Mouse (Mus musculus) lung, embryonic 15.5 days (tissue): ENCODE measurements around the gene Rhof. TPM values are rescaled to one million over a fixed set of nuclear protein-coding genes. Genes with fewer than 3 reads are reported as not detected.

Experiments
- ATAC-seq: fragments of 200-750 bp; cut with Nextera tagmentation; 2 replicates; pipeline ENCODE4 v1.8.0; 2017; ENCODE audit warnings: moderate number of reproducible peaks, borderline replicate concordance; ENCODE audit not compliant: low FRiP score, low TSS enrichment; ENCODE audit errors: extremely low read depth
- H3K27ac ChIP-seq: fragments of 300-500 bp; sonication (generic); 2 replicates; pipeline ENCODE4 v1.5.1; 2015; ENCODE audit warnings: moderate library complexity, mild to moderate bottlenecking, inconsistent platforms
- H3K27me3 ChIP-seq: fragments of 300-500 bp; sonication (generic); 2 replicates; pipeline ENCODE4 v1.6.1; 2015; ENCODE audit warnings: inconsistent platforms
- H3K36me3 ChIP-seq: fragments of 300-500 bp; sonication (generic); 2 replicates; pipeline ENCODE4 v1.6.1; 2015; ENCODE audit warnings: inconsistent platforms
- H3K4me1 ChIP-seq: fragments of 300-500 bp; sonication (generic); 2 replicates; pipeline ENCODE4 v1.6.1; 2015; ENCODE audit warnings: inconsistent platforms
- H3K4me2 ChIP-seq: fragments of 300-500 bp; sonication (generic); 2 replicates; pipeline ENCODE4 v1.6.1; 2015; ENCODE audit warnings: inconsistent platforms, mild to moderate bottlenecking, moderate library complexity
- H3K4me3 ChIP-seq: fragments of 300-500 bp; sonication (generic); 2 replicates; pipeline ENCODE4 v1.5.1; 2015; ENCODE audit warnings: mild to moderate bottlenecking, inconsistent platforms
- H3K9ac ChIP-seq: fragments of 300-500 bp; sonication (generic); 2 replicates; pipeline ENCODE4 v1.6.1; 2015; ENCODE audit warnings: inconsistent platforms
- H3K9me3 ChIP-seq: fragments of 300-500 bp; sonication (generic); 2 replicates; pipeline ENCODE4 v1.6.1; 2016; ENCODE audit warnings: inconsistent platforms
- WGBS: fragments of 180-500 bp; shearing (Covaris S2); methylation state at CpG from one replicate; pipeline ENCODE4 v1.1.7; 2015; 5-methylcytosine and 5-hydroxymethylcytosine counted together
- polyA plus RNA-seq: library from polyadenylated mRNA; unstranded; fragments of >200 nt; fragmentation: Nextera tagmentation; extraction: Ambion mirVana; gene quantifications from 2 replicates; pipeline ENCODE4 v1.2.1, GENCODE M21; 2015

Gene Rhof
- polyA plus RNA-seq, 1 experiment from 2014 or later: 2.8 TPM

GRCm38 (mm10) chr5:123159446-123159845, 27.0 kb upstream of the Rhof start:
- Histone ChIP-seq H3K27me3 (no peaks in the 10 kb centered on the region), H3K9ac (no peak overlapping the region), H3K4me3 (no peak overlapping the region), H3K4me2 (no peak overlapping the region), H3K27ac (no peak overlapping the region), H3K36me3 (peaks cover 89% of the 10 kb centered on the region), H3K4me1 (no peaks in the 10 kb centered on the region), H3K9me3 (no peaks in the 10 kb centered on the region)
- ATAC-seq: no peak
- WGBS: 89% methylated on average over 4 of the region's 4 CpGs

GRCm38 (mm10) chr5:123157972-123158371, 25.5 kb upstream of the Rhof start:
- Histone ChIP-seq H3K36me3 (peaks cover 89% of the 10 kb centered on the region), H3K27ac (no peak overlapping the region), H3K27me3 (no peaks in the 10 kb centered on the region), H3K4me2 (no peak overlapping the region), H3K9me3 (no peaks in the 10 kb centered on the region), H3K4me3 (no peak overlapping the region), H3K9ac (no peak overlapping the region), H3K4me1 (no peaks in the 10 kb centered on the region)
- no peak for ATAC-seq
- WGBS: 81% methylated on average over 4 of the region's 4 CpGs

GRCm38 (mm10) chr5:123156763-123157162, 24.3 kb upstream of the Rhof start:
- Histone ChIP-seq H3K27ac (no peak overlapping the region), H3K36me3 (peaks cover 87% of the 10 kb centered on the region), H3K9me3 (no peaks in the 10 kb centered on the region), H3K27me3 (no peaks in the 10 kb centered on the region), H3K9ac (no peak overlapping the region), H3K4me3 (no peak overlapping the region), H3K4me1 (no peaks in the 10 kb centered on the region), H3K4me2 (no peak overlapping the region)
- ATAC-seq: no peak
- 86% methylated on average over 12 of the region's 12 CpGs for WGBS

GRCm38 (mm10) chr5:123155425-123155824, 22.9 kb upstream of the Rhof start:
- ATAC-seq: no peak
- H3K4me3 ChIP-seq: no peak overlapping the region
- no peak overlapping the region for H3K9ac ChIP-seq
- WGBS: 31% methylated on average over 7 of the region's 7 CpGs
- H3K27ac ChIP-seq: no peak overlapping the region
- no peak overlapping the region for H3K4me2 ChIP-seq
- H3K27me3 ChIP-seq: no peaks in the 10 kb centered on the region
- no peaks in the 10 kb centered on the region for H3K9me3 ChIP-seq
- H3K4me1 ChIP-seq: peaks cover 13% of the 10 kb centered on the region
- peaks cover 76% of the 10 kb centered on the region for H3K36me3 ChIP-seq

- 81% methylated on average over 1 of the region's 1 CpGs for WGBS
- H3K4me2 ChIP-seq: no peak overlapping the region
- H3K27ac ChIP-seq: no peak overlapping the region
- no peaks in the 10 kb centered on the region for H3K27me3 ChIP-seq
- no peak overlapping the region for H3K9ac ChIP-seq
- peaks cover 37% of the 10 kb centered on the region for H3K4me1 ChIP-seq
- H3K9me3 ChIP-seq: no peaks in the 10 kb centered on the region
- H3K36me3 ChIP-seq: peaks cover 65% of the 10 kb centered on the region
- no peak overlapping the region for H3K4me3 ChIP-seq
- no peak for ATAC-seq
Observed at GRCm38 (mm10) chr5:123152901-123153300, 20.4 kb upstream of the Rhof start.

GRCm38 (mm10) chr5:123151707-123152362, 19.3 kb upstream of the Rhof start:
- peaks cover 65% of the 10 kb centered on the region for H3K36me3 ChIP-seq
- no peaks in the 10 kb centered on the region for H3K27me3 ChIP-seq
- ATAC-seq: no peak
- WGBS: 91% methylated on average over 19 of the region's 19 CpGs
- no peaks in the 10 kb centered on the region for H3K9me3 ChIP-seq
- no peak overlapping the region for H3K27ac ChIP-seq
- no peak overlapping the region for H3K9ac ChIP-seq
- H3K4me1 ChIP-seq: peaks cover 37% of the 10 kb centered on the region
- no peak overlapping the region for H3K4me2 ChIP-seq
- H3K4me3 ChIP-seq: no peak overlapping the region

GRCm38 (mm10) chr5:123151077-123151476, 18.6 kb upstream of the Rhof start:
- H3K9ac ChIP-seq: no peak overlapping the region
- H3K4me3 ChIP-seq: peak overlapping the region; percentile 30
- no peak for ATAC-seq
- peak overlapping the region; percentile 49 for H3K4me2 ChIP-seq
- no peaks in the 10 kb centered on the region for H3K9me3 ChIP-seq
- peak overlapping the region; percentile 17; the same call in 1 of the 2 replicates for H3K27ac ChIP-seq
- WGBS: 21% methylated on average over 7 of the region's 7 CpGs
- H3K4me1 ChIP-seq: peaks cover 37% of the 10 kb centered on the region
- no peaks in the 10 kb centered on the region for H3K27me3 ChIP-seq
- peaks cover 65% of the 10 kb centered on the region for H3K36me3 ChIP-seq

GRCm38 (mm10) chr5:123150641-123151040, 18.1 kb upstream of the Rhof start:
- H3K9ac ChIP-seq: no peak overlapping the region
- H3K4me2 ChIP-seq: peak overlapping the region; percentile 49
- no peak for ATAC-seq
- H3K4me3 ChIP-seq: peak overlapping the region; percentile 30
- WGBS: 27% methylated on average over 7 of the region's 7 CpGs
- H3K27ac ChIP-seq: peak overlapping the region; percentile 17; the same call in 1 of the 2 replicates
- no peaks in the 10 kb centered on the region for H3K9me3 ChIP-seq
- no peaks in the 10 kb centered on the region for H3K27me3 ChIP-seq
- peaks cover 41% of the 10 kb centered on the region for H3K4me1 ChIP-seq
- H3K36me3 ChIP-seq: peaks cover 66% of the 10 kb centered on the region

GRCm38 (mm10) chr5:123149451-123150400, 17.2 kb upstream of the Rhof start:
- H3K36me3 ChIP-seq: peaks cover 66% of the 10 kb centered on the region
- H3K27me3 ChIP-seq: no peaks in the 10 kb centered on the region
- peak overlapping the region; percentile 60 for H3K27ac ChIP-seq
- H3K4me2 ChIP-seq: peak overlapping the region; percentile 49
- WGBS: 6% methylated on average over 19 of the region's 19 CpGs
- no peaks in the 10 kb centered on the region for H3K9me3 ChIP-seq
- 0 out of 2 replicates have a peak overlapping the region, but pooled peaks have one; percentile 15 for H3K9ac ChIP-seq
- H3K4me1 ChIP-seq: peaks cover 50% of the 10 kb centered on the region
- peak; percentile 85 for ATAC-seq
- H3K4me3 ChIP-seq: peak overlapping the region; percentile 30

- Histone ChIP-seq H3K36me3 (peaks cover 51% of the 10 kb centered on the region), H3K4me1 (peaks cover 64% of the 10 kb centered on the region), H3K27ac (no peak overlapping the region), H3K9me3 (no peaks in the 10 kb centered on the region), H3K9ac (no peak overlapping the region), H3K4me2 (no peak overlapping the region), H3K4me3 (no peak overlapping the region), H3K27me3 (no peaks in the 10 kb centered on the region)
- no peak for ATAC-seq
- 77% methylated on average over 25 of the region's 25 CpGs for WGBS
Observed at GRCm38 (mm10) chr5:123148073-123148722, 15.7 kb upstream of the Rhof start.

GRCm38 (mm10) chr5:123147569-123147968, 15.1 kb upstream of the Rhof start:
- peaks cover 64% of the 10 kb centered on the region for H3K4me1 ChIP-seq
- ATAC-seq: no peak
- H3K4me3 ChIP-seq: no peak overlapping the region
- no peak overlapping the region for H3K9ac ChIP-seq
- H3K27me3 ChIP-seq: no peaks in the 10 kb centered on the region
- H3K36me3 ChIP-seq: peaks cover 44% of the 10 kb centered on the region
- WGBS: 78% methylated on average over 17 of the region's 17 CpGs
- no peak overlapping the region for H3K4me2 ChIP-seq
- H3K27ac ChIP-seq: no peak overlapping the region
- no peaks in the 10 kb centered on the region for H3K9me3 ChIP-seq
